Mouse (Mus musculus): ENCODE measurements around the gene Yy1. TPM values are rescaled to one million over a fixed set of nuclear protein-coding genes. Genes with fewer than 3 reads are reported as not detected.
A peak's percentile ranks its signal among the peaks of the same experiment; 100 is the strongest.

The Yy1 gene
- polyA plus RNA-seq, 1 experiment from 2014 or later, result 17.4 TPM

DNA sequence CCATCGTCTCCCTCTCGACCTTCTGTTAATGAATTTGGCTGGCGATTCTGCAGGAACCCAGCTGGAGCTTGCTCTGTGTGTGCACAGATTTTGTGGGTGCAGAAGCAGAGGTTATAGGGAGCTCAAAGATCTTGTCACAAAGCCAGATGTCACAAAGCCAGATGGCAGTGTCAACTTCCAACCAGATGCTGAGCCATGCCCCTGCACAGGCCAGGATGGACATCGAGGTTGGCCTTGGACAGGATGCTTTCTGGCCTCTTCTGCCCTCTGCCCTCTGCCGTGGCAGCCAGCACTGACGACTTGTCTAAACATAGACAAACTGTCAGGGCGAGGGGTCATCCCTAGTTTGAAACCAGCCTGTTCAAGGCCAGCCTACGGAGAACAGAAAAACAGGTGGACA, 57.4 kb downstream of the Yy1 start:
- ATAC-seq (ENCODE audit: low FRiP score, low read depth), result no peak

GRCm38 (mm10) chr12:108850886-108851285, 58.1 kb downstream of the Yy1 start:
- WGBS, result 83% methylated on average over 8 of the region's 8 CpGs
- Histone ChIP-seq H3K27ac (no peak overlapping the region), H3K27me3 (no peaks in the 10 kb centered on the region), H3K4me3 (no peak overlapping the region), H3K36me3 (peaks cover 34% of the 10 kb centered on the region), H3K4me1 (no peaks in the 10 kb centered on the region), H3K9ac (no peak overlapping the region), H3K4me2 (replicated peaks) (no peak overlapping the region), H3K9me3 (no peaks in the 10 kb centered on the region)
- no peak for ATAC-seq (ENCODE audit: low FRiP score, low read depth)

More for the DNA sequence above, 57.4 kb downstream of the Yy1 start:
- Histone ChIP-seq H3K9ac (no peak overlapping the region), H3K4me1 (no peaks in the 10 kb centered on the region), H3K4me3 (no peak overlapping the region), H3K4me2 (replicated peaks) (no peak overlapping the region), H3K9me3 (no peaks in the 10 kb centered on the region), H3K27me3 (no peaks in the 10 kb centered on the region), H3K36me3 (peaks cover 34% of the 10 kb centered on the region), H3K27ac (no peak overlapping the region)
- WGBS, result 67% methylated on average over 8 of the region's 8 CpGs

DNA sequence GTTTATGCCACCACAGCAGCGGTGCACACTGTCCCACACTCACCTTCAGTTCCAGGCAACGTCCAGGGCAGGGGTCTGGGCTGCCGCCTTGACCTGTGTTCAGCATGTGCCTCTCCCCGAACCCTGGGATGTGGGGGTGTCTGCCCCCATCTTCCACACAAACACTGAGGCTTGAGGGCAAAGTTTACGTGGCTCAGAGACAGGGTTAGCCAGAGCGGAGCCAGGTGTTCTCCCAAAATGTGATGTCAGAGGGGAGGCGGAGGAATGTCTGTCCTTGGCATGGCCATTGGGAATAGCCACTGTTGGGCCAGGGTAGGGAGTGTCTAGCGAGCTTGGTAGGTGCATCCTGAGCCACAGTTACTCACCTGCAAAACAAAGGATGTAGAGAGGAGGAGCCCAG, 60.0 kb downstream of the Yy1 start:
- ATAC-seq (ENCODE audit: low FRiP score, low read depth), result no peak

GRCm38 (mm10) chr12:108855081-108855480, 62.3 kb downstream of the Yy1 start:
- H3K36me3 ChIP-seq, result peaks cover 31% of the 10 kb centered on the region
- H3K4me1 ChIP-seq, result no peaks in the 10 kb centered on the region
- 88% methylated on average over 10 of the region's 10 CpGs for WGBS

More for the DNA sequence above, 60.0 kb downstream of the Yy1 start:
- Histone ChIP-seq H3K9ac (no peak overlapping the region), H3K27ac (no peak overlapping the region), H3K4me2 (replicated peaks) (no peak overlapping the region), H3K9me3 (no peaks in the 10 kb centered on the region), H3K4me3 (no peak overlapping the region), H3K36me3 (peaks cover 30% of the 10 kb centered on the region; the same call in 1 of the 2 replicates), H3K4me1 (no peaks in the 10 kb centered on the region), H3K27me3 (no peaks in the 10 kb centered on the region)
- WGBS, result 88% methylated on average over 8 of the region's 8 CpGs

GRCm38 (mm10) chr12:108856186-108856585, 63.4 kb downstream of the Yy1 start:
- WGBS, result 83% methylated on average over 8 of the region's 8 CpGs
- H3K27ac ChIP-seq, result no peak overlapping the region
- no peak overlapping the region for H3K4me2 ChIP-seq (replicated peaks)
- H3K4me3 ChIP-seq, result no peak overlapping the region
- no peak for ATAC-seq (ENCODE audit: low FRiP score, low read depth)
- no peaks in the 10 kb centered on the region for H3K4me1 ChIP-seq
- peaks cover 42% of the 10 kb centered on the region for H3K36me3 ChIP-seq
- no peak overlapping the region for H3K9ac ChIP-seq
- no peaks in the 10 kb centered on the region for H3K27me3 ChIP-seq
- H3K9me3 ChIP-seq, result no peaks in the 10 kb centered on the region

More at GRCm38 (mm10) chr12:108855081-108855480, 62.3 kb downstream of the Yy1 start:
- no peak for ATAC-seq (ENCODE audit: low FRiP score, low read depth)
- Histone ChIP-seq H3K4me3 (no peak overlapping the region), H3K9me3 (no peaks in the 10 kb centered on the region), H3K27ac (no peak overlapping the region), H3K9ac (no peak overlapping the region), H3K4me2 (replicated peaks) (no peak overlapping the region), H3K27me3 (no peaks in the 10 kb centered on the region)

- Histone ChIP-seq H3K9ac (no peak overlapping the region), H3K27ac (no peak overlapping the region), H3K4me3 (no peak overlapping the region), H3K27me3 (no peaks in the 10 kb centered on the region), H3K4me1 (no peaks in the 10 kb centered on the region), H3K36me3 (peaks cover 51% of the 10 kb centered on the region), H3K4me2 (replicated peaks) (no peak overlapping the region), H3K9me3 (no peaks in the 10 kb centered on the region)
- WGBS, result 93% methylated on average over 7 of the region's 7 CpGs
- ATAC-seq (ENCODE audit: low FRiP score, low read depth), result no peak
Measured at GRCm38 (mm10) chr12:108857109-108857508, 64.3 kb downstream of the Yy1 start.

- no peak overlapping the region for H3K27ac ChIP-seq
- no peak for ATAC-seq (ENCODE audit: low FRiP score, low read depth)
- H3K4me1 ChIP-seq, result no peaks in the 10 kb centered on the region
- H3K4me2 ChIP-seq (replicated peaks), result no peak overlapping the region
- H3K9ac ChIP-seq, result 0 out of 2 replicates have a peak overlapping the region, but pooled peaks have one; percentile 14
- no peaks in the 10 kb centered on the region for H3K27me3 ChIP-seq
- H3K9me3 ChIP-seq, result no peaks in the 10 kb centered on the region
- no peak overlapping the region for H3K4me3 ChIP-seq
- 80% methylated on average over 7 of the region's 7 CpGs for WGBS
- H3K36me3 ChIP-seq, result peaks cover 56% of the 10 kb centered on the region
Measured at GRCm38 (mm10) chr12:108857589-108858184, 64.9 kb downstream of the Yy1 start.

DNA sequence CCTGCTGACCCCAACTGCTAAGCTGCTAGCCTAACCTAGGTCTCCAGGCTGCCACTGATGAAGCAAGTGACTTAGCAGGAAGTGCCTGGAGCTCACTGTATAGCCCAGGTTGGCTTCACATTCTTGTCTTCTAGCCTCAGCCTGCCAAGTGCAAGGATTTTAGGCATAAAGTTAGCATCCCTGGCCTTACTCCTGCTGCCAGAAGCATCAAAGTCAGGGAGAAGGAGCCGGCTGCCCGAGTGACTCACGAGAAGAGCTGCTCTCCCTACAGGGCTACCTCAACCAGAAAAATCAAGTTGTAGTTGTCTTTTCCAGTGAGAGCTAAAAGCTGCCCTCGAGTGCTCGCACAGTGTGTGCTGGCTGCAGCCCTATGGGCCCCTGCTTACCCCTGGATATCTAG, 65.7 kb downstream of the Yy1 start:
- Histone ChIP-seq H3K27ac (no peak overlapping the region), H3K9ac (no peak overlapping the region), H3K4me3 (no peak overlapping the region), H3K9me3 (no peaks in the 10 kb centered on the region), H3K4me1 (no peaks in the 10 kb centered on the region), H3K4me2 (replicated peaks) (no peak overlapping the region), H3K27me3 (no peaks in the 10 kb centered on the region), H3K36me3 (peaks cover 64% of the 10 kb centered on the region)
- WGBS, result 77% methylated on average over 5 of the region's 5 CpGs
- ATAC-seq (ENCODE audit: low FRiP score, low read depth), result no peak

GRCm38 (mm10) chr12:108865007-108865494, 72.3 kb downstream of the Yy1 start:
- Histone ChIP-seq H3K4me2 (replicated peaks) (no peak overlapping the region), H3K36me3 (peaks cover 99% of the 10 kb centered on the region), H3K27me3 (no peaks in the 10 kb centered on the region), H3K9me3 (no peaks in the 10 kb centered on the region; the same call in 1 of the 2 replicates), H3K4me3 (no peak overlapping the region), H3K9ac (no peak overlapping the region), H3K4me1 (no peaks in the 10 kb centered on the region), H3K27ac (no peak overlapping the region)
- ATAC-seq (ENCODE audit: low FRiP score, low read depth), result no peak
- 86% methylated on average over 6 of the region's 6 CpGs for WGBS

GRCm38 (mm10) chr12:108869575-108869974, 76.8 kb downstream of the Yy1 start:
- no peaks in the 10 kb centered on the region for H3K27me3 ChIP-seq
- H3K27ac ChIP-seq, result no peak overlapping the region
- ATAC-seq (ENCODE audit: low FRiP score, low read depth), result no peak
- no peak overlapping the region for H3K9ac ChIP-seq
- peaks cover 94% of the 10 kb centered on the region for H3K36me3 ChIP-seq
- no peak overlapping the region for H3K4me3 ChIP-seq
- H3K4me1 ChIP-seq, result no peaks in the 10 kb centered on the region
- 74% methylated on average over 2 of the region's 2 CpGs for WGBS
- H3K9me3 ChIP-seq, result no peaks in the 10 kb centered on the region; the same call in 1 of the 2 replicates
- H3K4me2 ChIP-seq (replicated peaks), result no peak overlapping the region

MicroRNA genes within 50 kb of the gene (microRNA counts, 519-probe panel; counts per million panel counts)
- microRNA mmu-miR-345-3p (not detected), microRNA mmu-miR-345-5p (3,195 counts per million, percentile 53 among the panel's probes with 10 or more counts)

Small RNA genes within 50 kb of the gene (microRNA-seq; reads per million reads assigned to microRNA genes)
- gene Mir345, result 92.4 reads per million, percentile 52 among the genes with 10 or more reads in this experiment

Other genes starting within 250 kb of the Yy1 start
- 65.6 and 69.9 TPM in 2 replicates for gene Evl, start 238.3 kb upstream of the Yy1 start, polyA plus RNA-seq (2015; fragmentation: Nextera tagmentation; extraction: Ambion mirVana)
- 1.9 and 2.2 TPM in 2 replicates for gene Degs2, start 90.7 kb upstream of the Yy1 start, polyA plus RNA-seq (2015; fragmentation: Nextera tagmentation; extraction: Ambion mirVana)
- gene Slc25a29, start 42.9 kb downstream of the Yy1 start, polyA plus RNA-seq (2015; fragmentation: Nextera tagmentation; extraction: Ambion mirVana), result 14.8 and 16.2 TPM in 2 replicates
- gene Slc25a47, start 43.1 kb downstream of the Yy1 start, polyA plus RNA-seq (2015; fragmentation: Nextera tagmentation; extraction: Ambion mirVana), result 13.6 and 15.9 TPM in 2 replicates
- gene Wdr25, start 100.7 kb downstream of the Yy1 start, polyA plus RNA-seq (2015; fragmentation: Nextera tagmentation; extraction: Ambion mirVana), result 9.3 and 10.0 TPM in 2 replicates
- gene Wars, start 101.2 kb downstream of the Yy1 start, polyA plus RNA-seq (2015; fragmentation: Nextera tagmentation; extraction: Ambion mirVana), result 78.8 and 81.2 TPM in 2 replicates